Mouse (Mus musculus) thymus, adult 2 months (tissue): ENCODE results near the gene Slfn5. TPM values are rescaled to one million over a fixed set of nuclear protein-coding genes. Genes with fewer than 3 reads are reported as not detected.
"Not testable (repeated sequence)": the region's sequence is repeated elsewhere in the genome, so short reads cannot be mapped to it uniquely, and the experiment has no call there.

ENCODE experiments used
- DNase-seq: peaks from one replicate; pipeline ENCODE4 v3.0.0; 2021
- H3K27ac ChIP-seq: fragments of 200-500 bp; 2 replicates; pipeline ENCODE4 v1.5.1; 2012; ENCODE audit warnings: low read length, control low read depth; ENCODE audit not compliant: control insufficient read depth, insufficient read depth
- H3K27me3 ChIP-seq: fragments of 200-500 bp; 2 replicates; pipeline ENCODE4 v1.6.1; 2012; ENCODE audit warnings: mild to moderate bottlenecking, low read length, moderate library complexity, mixed read lengths; ENCODE audit not compliant: control insufficient read depth, insufficient read depth
- H3K36me3 ChIP-seq: fragments of 200-500 bp; 2 replicates; pipeline ENCODE4 v1.6.1; 2012; ENCODE audit warnings: mild to moderate bottlenecking, low read length, moderate library complexity; ENCODE audit not compliant: control insufficient read depth, insufficient read depth
- H3K4me1 ChIP-seq: fragments of 200-500 bp; replicated peaks from 2 replicates; pipeline ENCODE4 v1.6.1; 2012; ENCODE audit warnings: low read length; ENCODE audit not compliant: control insufficient read depth, insufficient read depth
- H3K4me3 ChIP-seq: fragments of 200-500 bp; 2 replicates; pipeline ENCODE4 v1.5.1; 2012; ENCODE audit warnings: mild to moderate bottlenecking, low read length, control low read depth, moderate library complexity; ENCODE audit not compliant: control insufficient read depth, insufficient read depth
- CTCF ChIP-seq: fragments of 200-500 bp; IDR thresholded peaks from 2 replicates; pipeline ENCODE4 v1.5.1; 2012; ENCODE audit warnings: mild to moderate bottlenecking, control low read depth, low read length, moderate library complexity, borderline replicate concordance; ENCODE audit not compliant: control insufficient read depth, poor library complexity, insufficient read depth; ENCODE audit errors: extremely low read depth
- POLR2A ChIP-seq: fragments of 200-500 bp; IDR thresholded peaks from 2 replicates; pipeline ENCODE4 v1.6.1; 2012; ENCODE audit warnings: mild to moderate bottlenecking, low read length, control low read depth, moderate library complexity; ENCODE audit not compliant: control insufficient read depth, poor library complexity, insufficient read depth; ENCODE audit errors: extremely low read depth
- WGBS: fragments of 180-500 bp; shearing (Covaris S2); methylation state at CpG from one replicate; pipeline ENCODE4 v1.1.7; 2018; 5-methylcytosine and 5-hydroxymethylcytosine counted together
- polyA plus RNA-seq: library from polyadenylated mRNA; depleted of rRNA; stranded (reverse); fragments of >200 nt; gene quantifications from 2 replicates; pipeline ENCODE4 v1.2.3, GENCODE M21; 2012

Gene Slfn5
- polyA plus RNA-seq, 1 experiment = 8.4 TPM

- peak; percentile 58 for DNase-seq
Observed at GRCm38 (mm10) chr11:82959613-82960012, 8.5 kb downstream of the Slfn5 start.

GRCm38 (mm10) chr11:82961743-82962142 lies 10.6 kb downstream of the Slfn5 start:
- H3K4me1 ChIP-seq = peaks cover 14% of the 10 kb centered on the region
- no peak overlapping the region; the same call in 1 of the 2 replicates for H3K27ac ChIP-seq
- 15% methylated on average over 2 of the region's 2 CpGs for WGBS
- no peak overlapping the region for H3K4me3 ChIP-seq
- no peaks in the 10 kb centered on the region for H3K36me3 ChIP-seq
- no peak for DNase-seq
- H3K27me3 ChIP-seq = no peaks in the 10 kb centered on the region
- TF ChIP-seq POLR2A = no peak
- TF ChIP-seq CTCF = no peak

More at GRCm38 (mm10) chr11:82959613-82960012, 8.5 kb downstream of the Slfn5 start:
- H3K27me3 ChIP-seq = no peaks in the 10 kb centered on the region
- no peak overlapping the region for H3K27ac ChIP-seq
- no peak overlapping the region for H3K4me3 ChIP-seq
- 19% methylated on average over 4 of the region's 4 CpGs for WGBS
- TF ChIP-seq POLR2A (no peak), CTCF (no peak)
- peaks cover 19% of the 10 kb centered on the region for H3K4me1 ChIP-seq
- H3K36me3 ChIP-seq = no peaks in the 10 kb centered on the region

- 40% methylated on average over 8 of the region's 8 CpGs for WGBS
- TF ChIP-seq POLR2A = no peak
- no peak for TF ChIP-seq CTCF
- DNase-seq = no peak
Observed at GRCm38 (mm10) chr11:82962215-82962614, 11.1 kb downstream of the Slfn5 start.

GRCm38 (mm10) chr11:82970712-82971589 lies 19.8 kb downstream of the Slfn5 start:
- no peak for DNase-seq
- no peak overlapping the region for H3K4me3 ChIP-seq
- 41% methylated on average over 31 of the region's 31 CpGs for WGBS
- H3K27me3 ChIP-seq = no peaks in the 10 kb centered on the region
- H3K36me3 ChIP-seq = no peaks in the 10 kb centered on the region
- peaks cover 33% of the 10 kb centered on the region for H3K4me1 ChIP-seq
- H3K27ac ChIP-seq = no peak overlapping the region; the same call in 1 of the 2 replicates
- TF ChIP-seq POLR2A = no peak
- TF ChIP-seq CTCF = peak; percentile 68

More at GRCm38 (mm10) chr11:82962215-82962614, 11.1 kb downstream of the Slfn5 start:
- Histone ChIP-seq H3K27me3 (no peaks in the 10 kb centered on the region), H3K4me3 (no peak overlapping the region), H3K27ac (peak overlapping the region; percentile 39; the same call in 1 of the 2 replicates), H3K4me1 (peaks cover 14% of the 10 kb centered on the region), H3K36me3 (no peaks in the 10 kb centered on the region)

GRCm38 (mm10) chr11:82971590-82971974 lies 20.4 kb downstream of the Slfn5 start:
- no peak for DNase-seq
- Histone ChIP-seq H3K36me3 (no peaks in the 10 kb centered on the region), H3K4me3 (no peak overlapping the region), H3K27me3 (no peaks in the 10 kb centered on the region), H3K27ac (no peak overlapping the region), H3K4me1 (peaks cover 33% of the 10 kb centered on the region)
- TF ChIP-seq POLR2A = no peak
- 92% methylated on average over 11 of the region's 11 CpGs for WGBS

- TF ChIP-seq POLR2A = no peak
- no peak for TF ChIP-seq CTCF
- WGBS = 19% methylated on average over 5 of the region's 5 CpGs
- Histone ChIP-seq H3K4me3 (no peak overlapping the region), H3K27ac (peak overlapping the region; percentile 76; the same call in 1 of the 2 replicates), H3K36me3 (no peaks in the 10 kb centered on the region), H3K4me1 (peaks cover 34% of the 10 kb centered on the region), H3K27me3 (no peaks in the 10 kb centered on the region)
- no peak for DNase-seq
Observed at GRCm38 (mm10) chr11:82973916-82974315, 22.8 kb downstream of the Slfn5 start.

GRCm38 (mm10) chr11:82982409-82982808 lies 31.3 kb downstream of the Slfn5 start:
- not testable (repeated sequence) for H3K36me3 ChIP-seq, H3K4me3 ChIP-seq, H3K27me3 ChIP-seq, DNase-seq, H3K27ac ChIP-seq, H3K4me1 ChIP-seq
- 96% methylated on average over 2 of the region's 2 CpGs for WGBS
